Mouse (Mus musculus) lung, embryonic 16.5 days (tissue): ENCODE measurements around the gene 6030468B19Rik. TPM values are rescaled to one million over a fixed set of nuclear protein-coding genes. Genes with fewer than 3 reads are reported as not detected.

ENCODE experiments used
- ATAC-seq: fragments of 200-750 bp; cut with Nextera tagmentation; 2 replicates; pipeline ENCODE4 v1.8.0; 2017; ENCODE audit warnings: low read depth, mild to moderate bottlenecking, moderate library complexity
- H3K27ac ChIP-seq: fragments of 300-500 bp; sonication (generic); 2 replicates; pipeline ENCODE4 v1.5.1; 2014; ENCODE audit warnings: mild to moderate bottlenecking, control low read depth, low read length
- H3K27me3 ChIP-seq: fragments of 300-500 bp; sonication (generic); 2 replicates; pipeline ENCODE4 v1.6.1; 2014; ENCODE audit warnings: low read depth, low read length, mixed read lengths; ENCODE audit not compliant: control insufficient read depth, insufficient read depth
- H3K36me3 ChIP-seq: fragments of 300-500 bp; sonication (generic); 2 replicates; pipeline ENCODE4 v1.6.1; 2014; ENCODE audit warnings: low read length; ENCODE audit not compliant: control insufficient read depth, insufficient read depth
- H3K4me1 ChIP-seq: fragments of 300-500 bp; sonication (generic); replicated peaks from 2 replicates; pipeline ENCODE4 v1.6.1; 2014; ENCODE audit warnings: low read length, mixed read lengths; ENCODE audit not compliant: control insufficient read depth, insufficient read depth
- H3K4me2 ChIP-seq: fragments of 300-500 bp; sonication (generic); 2 replicates; pipeline ENCODE4 v1.6.1; 2014; ENCODE audit warnings: low read depth, low read length, control low read depth
- H3K4me3 ChIP-seq: fragments of 300-500 bp; sonication (generic); 2 replicates; pipeline ENCODE4 v1.5.1; 2014; ENCODE audit warnings: mild to moderate bottlenecking, low read length, control low read depth
- H3K9ac ChIP-seq: fragments of 300-500 bp; sonication (generic); 2 replicates; pipeline ENCODE4 v1.6.1; 2014; ENCODE audit warnings: low read length, control low read depth
- H3K9me3 ChIP-seq: fragments of 300-500 bp; sonication (generic); 2 replicates; pipeline ENCODE4 v1.6.1; 2016; ENCODE audit warnings: low read length; ENCODE audit not compliant: control insufficient read depth
- WGBS: fragments of 180-500 bp; shearing (Covaris S2); extraction: QIAGEN DNeasy Blood & Tissue Kit; methylation state at CpG from one replicate; pipeline ENCODE4 v1.1.7; 2014; 5-methylcytosine and 5-hydroxymethylcytosine counted together
- polyA plus RNA-seq: library from polyadenylated mRNA; unstranded; fragments of >200 nt; fragmentation: Nextera tagmentation; extraction: Ambion mirVana; gene quantifications from 2 replicates; pipeline ENCODE4 v1.2.1, GENCODE M21; 2015

The 6030468B19Rik gene
- polyA plus RNA-seq, result 0.14 and 1.4 TPM in 2 replicates

- H3K27me3 ChIP-seq, result no peaks in the 10 kb centered on the region
- H3K36me3 ChIP-seq, result no peaks in the 10 kb centered on the region
- no peak for ATAC-seq
- H3K4me1 ChIP-seq, result peaks cover 7% of the 10 kb centered on the region; the same call in 1 of the 2 replicates
- H3K9ac ChIP-seq, result no peak within 1 kb of the TSS
- WGBS, result 39% methylated on average over 9 of the region's 9 CpGs
- no peak within 1 kb of the TSS for H3K27ac ChIP-seq
- no peak within 1 kb of the TSS for H3K4me3 ChIP-seq
- H3K4me2 ChIP-seq, result no peak within 1 kb of the TSS
- no peaks in the 10 kb centered on the region for H3K9me3 ChIP-seq
These were observed at the start of gene 6030468B19Rik for GRCm38 (mm10) chr11:117797511-117798159. 6030468B19Rik (plus strand) TSS chr11:117797660.

GRCm38 (mm10) chr11:117748628-117749027 is 48.8 kb upstream of the 6030468B19Rik start:
- peaks cover 50% of the 10 kb centered on the region for H3K36me3 ChIP-seq
- 90% methylated on average over 4 of the region's 4 CpGs for WGBS
- no peak overlapping the region for H3K27ac ChIP-seq
- H3K27me3 ChIP-seq, result no peaks in the 10 kb centered on the region
- H3K4me2 ChIP-seq, result no peak overlapping the region
- no peak overlapping the region for H3K4me3 ChIP-seq
- no peak overlapping the region for H3K9ac ChIP-seq
- H3K4me1 ChIP-seq, result no peaks in the 10 kb centered on the region
- no peak for ATAC-seq
- no peaks in the 10 kb centered on the region for H3K9me3 ChIP-seq

DNA sequence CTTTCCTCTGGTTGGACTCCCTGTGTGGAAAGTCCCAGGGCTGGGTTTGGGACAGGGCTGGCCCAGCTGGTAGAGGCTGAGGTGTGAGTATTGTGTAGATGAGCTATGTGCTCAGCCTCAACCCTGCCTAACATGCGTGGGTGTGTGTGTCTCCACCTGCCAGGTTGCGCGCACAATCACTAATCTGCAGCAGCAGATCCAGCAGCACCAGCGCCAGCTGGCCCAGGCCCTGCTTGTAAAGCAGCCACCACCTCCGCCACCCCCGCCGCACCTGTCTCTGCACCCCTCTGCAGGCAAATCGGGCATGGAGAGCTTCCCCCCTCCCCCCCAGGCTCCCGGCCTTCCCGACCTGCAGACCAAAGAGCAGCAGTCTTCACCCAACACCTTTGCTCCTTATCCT is 48.0 kb upstream of the 6030468B19Rik start:
- H3K4me3 ChIP-seq, result no peak overlapping the region
- no peaks in the 10 kb centered on the region for H3K4me1 ChIP-seq
- no peak overlapping the region for H3K27ac ChIP-seq
- no peak overlapping the region for H3K4me2 ChIP-seq
- no peak overlapping the region for H3K9ac ChIP-seq
- peaks cover 51% of the 10 kb centered on the region for H3K36me3 ChIP-seq
- no peaks in the 10 kb centered on the region for H3K9me3 ChIP-seq
- 94% methylated on average over 9 of the region's 10 CpGs for WGBS
- no peaks in the 10 kb centered on the region for H3K27me3 ChIP-seq
- ATAC-seq, result no peak

DNA sequence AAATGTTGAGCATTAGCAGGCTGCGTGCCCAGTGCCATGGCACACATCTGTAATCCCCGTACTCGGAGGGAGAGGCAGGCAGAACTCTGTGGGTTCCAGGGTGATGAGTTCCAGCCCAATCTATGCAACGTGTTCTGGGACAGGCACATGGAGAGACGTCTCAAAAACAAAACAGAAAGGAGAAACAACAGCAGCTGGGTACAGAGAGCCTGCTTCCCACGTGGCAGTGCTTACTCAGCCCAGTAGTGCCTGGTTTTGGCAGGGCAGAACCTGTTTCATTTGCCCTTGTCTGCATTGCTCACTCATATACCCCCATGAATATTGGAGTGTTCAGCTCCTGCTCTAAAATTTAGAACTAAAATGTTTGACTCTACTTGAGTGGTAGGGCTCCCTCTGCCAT is 45.9 kb upstream of the 6030468B19Rik start:
- Histone ChIP-seq H3K4me2 (no peak overlapping the region), H3K9ac (no peak overlapping the region), H3K27me3 (no peaks in the 10 kb centered on the region), H3K27ac (no peak overlapping the region), H3K9me3 (no peaks in the 10 kb centered on the region), H3K36me3 (peaks cover 57% of the 10 kb centered on the region), H3K4me3 (no peak overlapping the region), H3K4me1 (no peaks in the 10 kb centered on the region)
- 79% methylated on average over 6 of the region's 6 CpGs for WGBS
- ATAC-seq, result no peak

- Histone ChIP-seq H3K4me3 (no peak overlapping the region), H3K4me2 (no peak overlapping the region), H3K4me1 (no peaks in the 10 kb centered on the region), H3K36me3 (peaks cover 58% of the 10 kb centered on the region), H3K9me3 (no peaks in the 10 kb centered on the region), H3K9ac (no peak overlapping the region), H3K27me3 (no peaks in the 10 kb centered on the region), H3K27ac (no peak overlapping the region)
- 95% methylated on average over 7 of the region's 7 CpGs for WGBS
- ATAC-seq, result no peak
These were observed 41.6 kb upstream of the 6030468B19Rik start for GRCm38 (mm10) chr11:117755891-117756290.

- Histone ChIP-seq H3K4me2 (no peak overlapping the region), H3K4me3 (no peak overlapping the region), H3K27ac (no peak overlapping the region), H3K4me1 (no peaks in the 10 kb centered on the region), H3K27me3 (no peaks in the 10 kb centered on the region), H3K9ac (no peak overlapping the region), H3K9me3 (no peaks in the 10 kb centered on the region), H3K36me3 (peaks cover 48% of the 10 kb centered on the region)
- ATAC-seq, result no peak
- WGBS, result 80% methylated on average over 10 of the region's 10 CpGs
These were observed 38.2 kb upstream of the 6030468B19Rik start for GRCm38 (mm10) chr11:117759267-117759666.

- Histone ChIP-seq H3K4me1 (no peaks in the 10 kb centered on the region), H3K9ac (no peak overlapping the region), H3K27me3 (no peaks in the 10 kb centered on the region), H3K36me3 (peaks cover 39% of the 10 kb centered on the region), H3K4me3 (no peak overlapping the region), H3K4me2 (no peak overlapping the region), H3K27ac (no peak overlapping the region), H3K9me3 (no peaks in the 10 kb centered on the region)
- 0 out of 2 replicates have a peak, but pooled peaks have one; percentile 11 for ATAC-seq
- 85% methylated on average over 26 of the region's 26 CpGs for WGBS
These were observed 36.9 kb upstream of the 6030468B19Rik start for GRCm38 (mm10) chr11:117760374-117761119.

GRCm38 (mm10) chr11:117761801-117762200 is 35.7 kb upstream of the 6030468B19Rik start:
- no peak for ATAC-seq
- 80% methylated on average over 13 of the region's 13 CpGs for WGBS
- no peak overlapping the region for H3K27ac ChIP-seq
- no peaks in the 10 kb centered on the region for H3K4me1 ChIP-seq
- H3K9me3 ChIP-seq, result no peaks in the 10 kb centered on the region
- no peak overlapping the region for H3K4me3 ChIP-seq
- H3K9ac ChIP-seq, result no peak overlapping the region
- H3K4me2 ChIP-seq, result no peak overlapping the region
- peaks cover 30% of the 10 kb centered on the region for H3K36me3 ChIP-seq
- no peaks in the 10 kb centered on the region for H3K27me3 ChIP-seq

DNA sequence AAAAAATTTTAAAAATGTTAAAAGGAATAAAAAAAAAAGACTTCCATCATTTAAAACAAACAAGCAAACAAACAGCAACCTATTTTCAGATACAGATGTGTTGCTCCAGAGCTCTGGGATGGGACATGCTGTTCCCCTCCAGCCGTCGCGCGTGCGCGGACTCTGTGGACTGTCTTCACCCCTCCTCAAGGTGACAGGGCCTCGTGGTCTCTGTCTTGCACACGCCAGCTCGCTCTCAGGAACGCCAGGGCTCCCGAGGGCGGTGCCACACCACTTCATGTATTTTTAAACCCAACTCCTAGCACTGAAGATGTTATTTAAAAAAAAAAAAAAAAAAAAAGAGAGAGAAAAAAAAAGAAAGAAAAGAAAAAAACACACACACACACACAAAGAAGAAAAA is 35.2 kb upstream of the 6030468B19Rik start:
- Histone ChIP-seq H3K27me3 (no peaks in the 10 kb centered on the region), H3K4me2 (no peak overlapping the region), H3K4me3 (no peak overlapping the region), H3K9ac (no peak overlapping the region), H3K9me3 (no peaks in the 10 kb centered on the region), H3K4me1 (no peaks in the 10 kb centered on the region), H3K36me3 (peaks cover 29% of the 10 kb centered on the region), H3K27ac (no peak overlapping the region)
- ATAC-seq, result no peak
- 81% methylated on average over 12 of the region's 12 CpGs for WGBS
